Mouse (Mus musculus) urinary bladder, postnatal 14 days (tissue): ENCODE data around the gene Taok3.

ENCODE experiments used
- DNase-seq: peaks from one replicate; pipeline ENCODE4 v3.0.0; 2021; ENCODE audit warnings: low spot score

Taok3 gene

GRCm38 (mm10) chr5:117119777-117120488 lies at the start of gene Taok3:
Taok3 (plus strand) TSS chr5:117120129.
- peak; percentile 100 for DNase-seq

- DNase-seq = no peak
Observed at GRCm38 (mm10) chr5:117087718-117088117, 32.2 kb upstream of the Taok3 start.

- no peak for DNase-seq
Observed at GRCm38 (mm10) chr5:117089147-117089546, 30.8 kb upstream of the Taok3 start.

- no peak for DNase-seq
Observed at GRCm38 (mm10) chr5:117089786-117090185, 30.1 kb upstream of the Taok3 start.

GRCm38 (mm10) chr5:117094431-117094830 lies 25.5 kb upstream of the Taok3 start:
- DNase-seq = peak; percentile 44

- peak; percentile 52 for DNase-seq
Observed at GRCm38 (mm10) chr5:117096716-117097115, 23.2 kb upstream of the Taok3 start.

- DNase-seq = no peak
Observed at GRCm38 (mm10) chr5:117099008-117099407, 20.9 kb upstream of the Taok3 start.

- DNase-seq = no peak
Observed at GRCm38 (mm10) chr5:117099742-117100141, 20.2 kb upstream of the Taok3 start.

- no peak for DNase-seq
Observed at GRCm38 (mm10) chr5:117103194-117103929, 16.6 kb upstream of the Taok3 start.

GRCm38 (mm10) chr5:117104329-117104728 lies 15.6 kb upstream of the Taok3 start:
- DNase-seq = no peak

- no peak for DNase-seq
Observed at GRCm38 (mm10) chr5:117105761-117106160, 14.2 kb upstream of the Taok3 start.

- peak; percentile 24 for DNase-seq
Observed at GRCm38 (mm10) chr5:117108292-117108691, 11.6 kb upstream of the Taok3 start.

- no peak for DNase-seq
Observed at GRCm38 (mm10) chr5:117108731-117109130, 11.2 kb upstream of the Taok3 start.

GRCm38 (mm10) chr5:117109522-117109921 lies 10.4 kb upstream of the Taok3 start:
- DNase-seq = no peak

GRCm38 (mm10) chr5:117111064-117111773 lies 8.7 kb upstream of the Taok3 start:
- no peak for DNase-seq

GRCm38 (mm10) chr5:117111774-117112112 lies 8.2 kb upstream of the Taok3 start:
- no peak for DNase-seq

GRCm38 (mm10) chr5:117113330-117113729 lies 6.6 kb upstream of the Taok3 start:
- no peak for DNase-seq

GRCm38 (mm10) chr5:117114581-117115192 lies 5.2 kb upstream of the Taok3 start:
- no peak for DNase-seq

GRCm38 (mm10) chr5:117115193-117115767 lies 4.6 kb upstream of the Taok3 start:
- DNase-seq = peak; percentile 38

GRCm38 (mm10) chr5:117115836-117116366 lies 4.0 kb upstream of the Taok3 start, which contains the start of gene Suds3:
Suds3 (minus strand) TSS chr5:117116113.
- DNase-seq = peak; percentile 97

- no peak for DNase-seq
Observed at GRCm38 (mm10) chr5:117116660-117117059, 3.3 kb upstream of the Taok3 start.

- no peak for DNase-seq
Observed at GRCm38 (mm10) chr5:117117241-117117640, 2.7 kb upstream of the Taok3 start.
